Mouse (Mus musculus) left cerebral cortex, adult 18-20 months (tissue): ENCODE measurements at regions not wholly inside any gene's neighbourhood (a gene's known extent, or its start where the extent isn't known, plus 50 kb on each side); places are given as distances from the start of the nearest gene placed in this dataset.

Source experiments
- DNase-seq, 2 experiments: peaks; one replicate each; pipeline ENCODE4 v3.0.0; 2021 to 2022; ENCODE audit warnings: low spot score in 2 of 2, mixed read lengths in 1 of 2

DNA sequence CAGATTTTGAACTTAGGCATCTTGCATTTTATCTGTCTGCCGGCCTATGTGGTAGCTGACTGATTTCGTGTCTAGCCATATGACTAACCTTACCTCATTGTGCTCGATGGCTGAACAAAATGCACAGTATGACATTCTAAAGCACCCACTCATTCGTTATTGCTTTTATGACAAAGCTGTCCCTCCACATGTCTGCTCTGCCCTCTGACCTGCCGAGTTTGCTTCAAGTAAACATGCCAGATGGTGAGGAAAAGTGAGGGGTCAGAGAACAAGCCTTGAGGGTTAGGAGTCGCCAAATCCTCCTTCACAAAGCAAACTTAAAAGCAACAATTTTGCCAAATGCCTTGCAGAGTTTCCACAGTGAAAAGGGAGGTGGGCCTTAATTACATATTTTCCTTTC, 196.0 kb upstream of the Elavl2 start:
- DNase-seq: no peak

GRCm38 (mm10) chr4:91595766-91596165, 195.2 kb upstream of the Elavl2 start:
- no peak for DNase-seq

- peak; percentile 5 to 20 for DNase-seq
Measured at GRCm38 (mm10) chr4:91589779-91590178, 189.2 kb upstream of the Elavl2 start.

- no peak for DNase-seq
Measured at GRCm38 (mm10) chr4:91587541-91588059, 187.0 kb upstream of the Elavl2 start.

DNA sequence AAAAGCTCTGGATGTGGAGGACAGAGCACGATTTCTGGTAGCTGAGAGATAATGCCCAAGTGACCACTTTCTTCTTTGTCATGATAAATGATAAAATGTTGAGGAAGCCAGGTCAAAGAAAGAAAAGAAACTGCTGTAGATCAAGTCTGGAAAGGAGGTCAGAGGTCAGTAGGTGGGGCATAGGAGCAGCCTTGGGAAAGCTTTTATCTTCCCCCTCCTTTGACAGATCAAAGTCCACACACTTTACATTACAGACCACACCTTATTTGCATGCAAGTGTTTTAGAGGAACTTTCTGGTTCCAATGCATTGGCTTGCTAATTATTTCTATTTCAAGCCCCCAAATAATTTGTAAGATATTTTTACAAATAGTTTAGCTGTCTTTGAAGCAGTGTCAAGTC, 182.4 kb upstream of the Elavl2 start:
- no peak for DNase-seq

DNA sequence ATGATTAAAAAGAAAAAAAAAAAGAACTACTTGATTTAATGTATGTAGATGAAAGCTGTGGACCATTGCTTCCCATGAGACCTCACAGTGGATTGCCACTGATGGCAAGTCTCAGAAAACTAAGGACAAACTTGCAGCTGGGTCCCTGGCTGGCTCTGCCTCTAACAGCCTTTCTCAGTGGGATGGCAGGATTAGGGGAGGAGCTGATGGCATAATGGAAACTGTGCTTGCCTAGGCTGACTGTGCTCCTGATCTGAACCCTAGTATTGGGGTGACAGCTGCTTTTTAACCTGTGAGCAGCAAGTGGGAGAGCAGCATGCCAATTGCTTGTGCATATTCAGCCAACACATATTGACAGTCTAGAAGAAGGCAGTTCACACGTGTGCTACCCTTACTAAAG, 156.9 kb upstream of the Elavl2 start:
- DNase-seq: no peak

DNA sequence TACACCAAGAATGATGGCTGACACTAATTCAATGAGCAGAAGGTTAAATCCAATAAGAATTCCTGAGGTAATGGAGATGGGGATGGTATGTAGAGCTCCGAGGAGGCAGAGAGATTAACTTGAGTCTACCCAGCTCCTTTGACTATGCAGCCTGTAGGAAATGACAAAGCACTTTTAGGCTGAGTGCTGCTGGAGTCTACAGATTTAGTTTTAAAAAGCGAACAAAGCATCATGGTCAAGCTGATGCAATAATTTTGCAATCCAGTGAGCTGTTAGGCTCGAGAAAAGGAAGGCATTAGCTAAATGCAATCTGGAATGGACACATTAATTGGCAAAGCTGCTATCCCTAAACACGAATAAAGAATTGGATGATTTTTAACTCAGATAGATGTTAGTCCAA, 156.4 kb upstream of the Elavl2 start:
- no peak for DNase-seq

DNA sequence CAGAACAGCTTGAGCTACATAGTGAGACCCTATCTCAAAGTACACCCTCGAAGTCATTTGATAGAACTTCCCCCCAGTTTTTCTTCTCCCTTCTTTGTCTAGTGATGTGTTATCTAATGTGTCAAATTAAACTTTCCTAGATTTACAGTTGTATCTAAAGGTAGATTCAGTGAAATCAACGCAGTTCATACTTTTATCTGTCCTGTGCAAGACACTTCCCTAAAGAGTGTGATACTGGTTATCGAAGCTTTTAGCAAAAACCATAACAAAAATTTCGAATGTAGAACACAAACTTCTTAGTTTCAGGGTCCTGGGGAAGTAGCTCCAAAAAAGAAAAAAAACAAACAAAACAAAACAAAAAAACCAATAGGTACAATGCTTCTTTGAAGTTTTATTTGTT, 123.8 kb upstream of the Elavl2 start:
- DNase-seq: no peak

- no peak for DNase-seq
Measured at GRCm38 (mm10) chr4:91511543-91511942, 111.0 kb upstream of the Elavl2 start.

- no peak for DNase-seq
Measured at GRCm38 (mm10) chr4:91509937-91510336, 109.4 kb upstream of the Elavl2 start.

- DNase-seq: no peak
Measured at GRCm38 (mm10) chr4:91503273-91503672, 102.7 kb upstream of the Elavl2 start.

- no peak for DNase-seq
Measured at GRCm38 (mm10) chr4:91481863-91482475, 81.4 kb upstream of the Elavl2 start.
